Mouse (Mus musculus): Measurements from ENCODE around the gene Vcan. TPM values are rescaled to one million over a fixed set of nuclear protein-coding genes. Genes with fewer than 3 reads are reported as not detected.
A peak's percentile ranks its signal among the peaks of the same experiment; 100 is the strongest.

Gene Vcan
- polyA plus RNA-seq, 1 experiment from 2014 or later: 10.0 TPM

- WGBS: 75% methylated on average over 3 of the region's 3 CpGs
- Histone ChIP-seq H3K9me3 (ENCODE audit: control insufficient read depth, low read length) (no peaks in the 10 kb centered on the region), H3K4me1 (replicated peaks; ENCODE audit: control insufficient read depth, insufficient read depth) (no peaks in the 10 kb centered on the region), H3K4me3 (ENCODE audit: low read depth, low read length) (no peak overlapping the region), H3K4me2 (replicated peaks; ENCODE audit: low read depth) (no peak overlapping the region), H3K27me3 (ENCODE audit: control insufficient read depth, insufficient read depth, low read length) (no peaks in the 10 kb centered on the region), H3K27ac (replicated peaks) (no peak overlapping the region), H3K9ac (ENCODE audit: low read length) (no peak overlapping the region), H3K36me3 (ENCODE audit: control insufficient read depth, insufficient read depth, low read length) (no peaks in the 10 kb centered on the region)
- TF ChIP-seq CTCF (IDR thresholded peaks at IDR 0.05; ENCODE audit: low read depth) (peak; percentile 35), EP300 (optimal IDR thresholded peaks at IDR 0.05) (no peak)
- DNase-seq (ENCODE audit: low spot score) (no peak), ATAC-seq (ENCODE audit: low FRiP score, low TSS enrichment) (no peak)
These were observed 123.2 kb downstream of the Vcan start for GRCm38 (mm10) chr13:89619064-89619463.

GRCm38 (mm10) chr13:89607399-89607798, 134.9 kb downstream of the Vcan start:
- H3K9me3 ChIP-seq (ENCODE audit: control insufficient read depth, low read length): no peaks in the 10 kb centered on the region
- no peaks in the 10 kb centered on the region for H3K27me3 ChIP-seq (ENCODE audit: control insufficient read depth, insufficient read depth, low read length)
- ATAC-seq (ENCODE audit: low FRiP score, low TSS enrichment) (no peak), DNase-seq (ENCODE audit: low spot score) (no peak)
- TF ChIP-seq CTCF (IDR thresholded peaks at IDR 0.05; ENCODE audit: low read depth) (no peak), EP300 (optimal IDR thresholded peaks at IDR 0.05) (no peak)
- no peak overlapping the region for H3K27ac ChIP-seq (replicated peaks)
- H3K36me3 ChIP-seq (ENCODE audit: control insufficient read depth, insufficient read depth, low read length): no peaks in the 10 kb centered on the region
- no peak overlapping the region for H3K4me3 ChIP-seq (ENCODE audit: low read depth, low read length)
- H3K9ac ChIP-seq (ENCODE audit: low read length): no peak overlapping the region
- H3K4me1 ChIP-seq (replicated peaks; ENCODE audit: control insufficient read depth, insufficient read depth): no peaks in the 10 kb centered on the region
- no peak overlapping the region for H3K4me2 ChIP-seq (replicated peaks; ENCODE audit: low read depth)
- WGBS: 64% methylated on average over 3 of the region's 3 CpGs

Other genes starting within 250 kb of the Vcan start
- 0.61 and 0.90 TPM in 2 replicates for gene Hapln1, start 202.7 kb downstream of the Vcan start, polyA plus RNA-seq (2015; fragmentation: Nextera tagmentation; extraction: Ambion mirVana)